ENCODE assay signal across 16 mouse cellular contexts in genomic region chr1:185289231-185289630, GRCm38 (mm10). TPM values are rescaled to one million over a fixed set of nuclear protein-coding genes. Genes with fewer than 3 reads are reported as not detected.
DNase-seq lines count a peak whose midpoint lies in the region; ATAC-seq and TF ChIP-seq lines count a peak whose summit lies in the region.
"Had no signal": no experiment of that assay in that cellular context is flagged by ENCODE, and none has a peak within 500 bp of the region (broad histone marks: within the 10 kb centered on the region; RNA-seq: fewer than 3 reads in every experiment).

No protein-coding gene starts in this region.

- no peak overlapping the region for H3K4me3 ChIP-seq in heart, postnatal 0 days (ENCODE audit: low read depth, low read length)
- no peak overlapping the region for H3K4me3 ChIP-seq in heart, embryonic 12.5 days
- H3K4me3 ChIP-seq in gastrocnemius, adult 2 months: no peak overlapping the region
- no peak overlapping the region for H3K4me3 ChIP-seq in myocyte
- H3K4me3 ChIP-seq: hindbrain, embryonic 10.5 days; intestine, embryonic 15.5 days had no signal

- intact Hi-C loops in gastrocnemius, adult 2 months (cut with DNase I): no loop called here

- no peaks in the 10 kb centered on the region for H3K9me3 ChIP-seq in heart, postnatal 0 days (replicated peaks; ENCODE audit: control insufficient read depth, low read length)
- H3K9me3 ChIP-seq in heart, embryonic 12.5 days (replicated peaks): no peaks in the 10 kb centered on the region
- H3K9me3 ChIP-seq: G1E; hindbrain, embryonic 10.5 days; intestine, embryonic 15.5 days had no signal

- DNase-seq in heart, postnatal 0 days (ENCODE audit: low spot score): peak; percentile 55
- DNase-seq in urinary bladder, postnatal 14 days (ENCODE audit: low spot score): peak; percentile 22
- no peak for DNase-seq in urinary bladder, adult 2 months (ENCODE audit: low spot score)
- DNase-seq in gastrocnemius, adult 2 months: peak; percentile 67
- DNase-seq in right cerebral cortex, postnatal 14 days: no peak
- DNase-seq in adrenal gland, postnatal 25 days: no peak
- DNase-seq: cerebellum, postnatal 10 days; kidney, postnatal 10 days; thymus, adult 18-20 months had no signal

- TF ChIP-seq EP300 in heart, postnatal 0 days (IDR thresholded peaks at IDR 0.05; ENCODE audit: low read depth): no peak

- peaks cover 6% of the 10 kb centered on the region for H3K4me1 ChIP-seq in heart, postnatal 0 days (ENCODE audit: control insufficient read depth, insufficient read depth)
- peaks cover 9% of the 10 kb centered on the region for H3K4me1 ChIP-seq in heart, embryonic 12.5 days (replicated peaks)
- H3K4me1 ChIP-seq: hindbrain, embryonic 10.5 days; intestine, embryonic 15.5 days had no signal

- no peak overlapping the region for H3ac ChIP-seq in myocyte (ENCODE audit: control insufficient read depth, insufficient read length)

- TF ChIP-seq POLR2A in myocyte (IDR thresholded peaks at IDR 0.05; ENCODE audit: insufficient read length, low read depth): no peak

- H3K27ac ChIP-seq in heart, postnatal 0 days (ENCODE audit: low read depth): no peak overlapping the region
- H3K27ac ChIP-seq in heart, embryonic 12.5 days (ENCODE audit: poor library complexity, severe bottlenecking): no peak overlapping the region
- peak overlapping the region; percentile 50 for H3K27ac ChIP-seq in gastrocnemius, adult 2 months
- H3K27ac ChIP-seq: hindbrain, embryonic 10.5 days; intestine, embryonic 15.5 days; liver, embryonic 14.5 days had no signal

- no peak overlapping the region for H3K9ac ChIP-seq in heart, postnatal 0 days (replicated peaks; ENCODE audit: low read depth, low read length)
- H3K9ac ChIP-seq in heart, embryonic 12.5 days: no peak overlapping the region
- H3K9ac ChIP-seq: intestine, embryonic 15.5 days; liver, embryonic 14.5 days had no signal

- ATAC-seq in heart, postnatal 0 days (ENCODE audit: insufficient read depth, low read depth): no peak
- no peak for ATAC-seq in heart, embryonic 12.5 days (ENCODE audit: insufficient number of reproducible peaks, low FRiP score)
- ATAC-seq: activated CD4-positive, CD25-positive, alpha-beta regulatory T cell, adult 4 months; intestine, embryonic 15.5 days had no signal

- H3K4me2 ChIP-seq in heart, postnatal 0 days (ENCODE audit: low read depth, low read length): no peak overlapping the region
- no peak overlapping the region for H3K4me2 ChIP-seq in heart, embryonic 12.5 days
- H3K4me2 ChIP-seq in myocyte (ENCODE audit: low read depth): no peak overlapping the region
- H3K4me2 ChIP-seq: intestine, embryonic 15.5 days had no signal

- peaks cover 73% of the 10 kb centered on the region for H3K36me3 ChIP-seq in heart, postnatal 0 days (replicated peaks; ENCODE audit: control insufficient read depth, insufficient read depth, low read length)
- peaks cover 68% of the 10 kb centered on the region for H3K36me3 ChIP-seq in heart, embryonic 12.5 days
- H3K36me3 ChIP-seq in myocyte (ENCODE audit: control insufficient read depth, insufficient read depth): peaks cover 30% of the 10 kb centered on the region

- H3K79me2 ChIP-seq in myocyte (ENCODE audit: control insufficient read depth, insufficient read depth): no peaks in the 10 kb centered on the region

- H3K27me3 ChIP-seq in heart, postnatal 0 days (ENCODE audit: control insufficient read depth, insufficient read depth, low read length): no peaks in the 10 kb centered on the region
- H3K27me3 ChIP-seq in heart, embryonic 12.5 days (replicated peaks): no peaks in the 10 kb centered on the region
- no peaks in the 10 kb centered on the region for H3K27me3 ChIP-seq in myocyte (ENCODE audit: control insufficient read depth, insufficient read depth, insufficient read length)
- H3K27me3 ChIP-seq: intestine, embryonic 15.5 days had no signal

- no peak for TF ChIP-seq CTCF in heart, postnatal 0 days (IDR thresholded peaks at IDR 0.05; ENCODE audit: low read depth)
- TF ChIP-seq CTCF in gastrocnemius, adult 2 months (IDR thresholded peaks at IDR 0.05): no peak

- 48% methylated on average over 5 of the region's 5 CpGs for WGBS in heart, postnatal 0 days
- WGBS in heart, embryonic 12.5 days: 76% methylated on average over 5 of the region's 5 CpGs

TF ChIP-seq in myocyte, 11 proteins besides CTCF, POLR2A, EP300 and RAD21:
- no peak for TF ChIP-seq MYOD1 (IDR thresholded peaks at IDR 0.05; ENCODE audit: control insufficient read depth in 1 of 3, insufficient read length in 2 of 3, low read depth in 2 of 3)
- TF ChIP-seq POLR2AphosphoS2 (IDR thresholded peaks at IDR 0.05; ENCODE audit: insufficient read length, low read depth): peak; percentile 40
- no peak for TF ChIP-seq USF1 (IDR thresholded peaks at IDR 0.05; ENCODE audit: low read depth)
- TF ChIP-seq CEBPB (IDR thresholded peaks at IDR 0.05; ENCODE audit: insufficient read depth, poor library complexity, severe bottlenecking): no peak

RNA-seq across cellular contexts. Expression of gene Iars2, which starts 40.0 kb away (rescaled TPM):
- 93.3 and 102 TPM in 2 replicates for total RNA-seq in heart, postnatal 0 days (2014; rRNA removed; ENCODE audit: low replicate concordance)
- polyA plus RNA-seq in heart, postnatal 0 days (2015; fragmentation: Nextera tagmentation; extraction: Ambion mirVana): 36.2 and 38.9 TPM in 2 replicates
- 45.3 and 46.9 TPM in 2 replicates for polyA plus RNA-seq in heart, embryonic 12.5 days (2016; fragmentation: Nextera tagmentation; extraction: Ambion mirVana)
- polyA plus RNA-seq in urinary bladder, adult 2 months (2012; rRNA removed): 34.0 and 34.3 TPM in 2 replicates
- total RNA-seq in gastrocnemius, adult 2 months (2021): 10 to 100 TPM; 35.2 to 43.2 TPM
- polyA plus RNA-seq in myocyte (2012; fragmentation: generic; extraction: Trizol): 16.2 TPM
- total RNA-seq in adrenal gland, postnatal 25 days (2021): 86.6 and 107 TPM in 2 replicates

RNA-seq across cellular contexts. Expression of gene Bpnt1, which starts 42.7 kb away (rescaled TPM):
- total RNA-seq in heart, postnatal 0 days (2014; rRNA removed; ENCODE audit: low replicate concordance): 24.6 and 59.1 TPM in 2 replicates
- 33.7 and 34.3 TPM in 2 replicates for polyA plus RNA-seq in heart, postnatal 0 days (2015; fragmentation: Nextera tagmentation; extraction: Ambion mirVana)
- polyA plus RNA-seq in heart, embryonic 12.5 days (2016; fragmentation: Nextera tagmentation; extraction: Ambion mirVana): 28.6 and 29.0 TPM in 2 replicates
- polyA plus RNA-seq in urinary bladder, adult 2 months (2012; rRNA removed): 50.8 and 51.1 TPM in 2 replicates
- 10 to 100 TPM; 14.7 to 23.0 TPM for total RNA-seq in gastrocnemius, adult 2 months (2021)
- polyA plus RNA-seq in myocyte (2012; fragmentation: generic; extraction: Trizol): 20.0 TPM
- 99.9 and 103 TPM in 2 replicates for total RNA-seq in adrenal gland, postnatal 25 days (2021)

Comparison
In these comparisons a context has a peak if more than half of its experiments do, and no peak if none do; other contexts are left out.
1. DNase-seq: peak in heart, postnatal 0 days (single experiment), urinary bladder, postnatal 14 days (single experiment) and gastrocnemius, adult 2 months (single experiment); none in urinary bladder, adult 2 months (single experiment), right cerebral cortex, postnatal 14 days (single experiment) and adrenal gland, postnatal 25 days (single experiment).